Mouse (Mus musculus) limb, embryonic 15.5 days (tissue): ENCODE results near the gene Shoc2. TPM values are rescaled to one million over a fixed set of nuclear protein-coding genes. Genes with fewer than 3 reads are reported as not detected.

Experiments used
- ATAC-seq: fragments of 200-750 bp; cut with Nextera tagmentation; 2 replicates; pipeline ENCODE4 v1.8.0; 2017; ENCODE audit warnings: low read depth, moderate TSS enrichment; ENCODE audit not compliant: insufficient number of reproducible peaks, low FRiP score, low TSS enrichment
- H3K27ac ChIP-seq: fragments of 300-500 bp; sonication (generic); 2 replicates; pipeline ENCODE4 v1.5.1; 2015; ENCODE audit warnings: moderate library complexity, mild to moderate bottlenecking, inconsistent platforms
- H3K27me3 ChIP-seq: fragments of 300-500 bp; sonication (generic); 2 replicates; pipeline ENCODE4 v1.6.1; 2015; ENCODE audit warnings: inconsistent platforms
- H3K36me3 ChIP-seq: fragments of 300-500 bp; sonication (generic); 2 replicates; pipeline ENCODE4 v1.6.1; 2015; ENCODE audit warnings: inconsistent platforms
- H3K4me1 ChIP-seq: fragments of 300-500 bp; sonication (generic); 2 replicates; pipeline ENCODE4 v1.6.1; 2015; ENCODE audit warnings: inconsistent platforms
- H3K4me2 ChIP-seq: fragments of 300-500 bp; sonication (generic); 2 replicates; pipeline ENCODE4 v1.6.1; 2015; ENCODE audit warnings: mild to moderate bottlenecking, inconsistent platforms
- H3K4me3 ChIP-seq: fragments of 300-500 bp; sonication (generic); 2 replicates; pipeline ENCODE4 v1.5.1; 2015; ENCODE audit warnings: mild to moderate bottlenecking, inconsistent platforms
- H3K9ac ChIP-seq: fragments of 300-500 bp; sonication (generic); 2 replicates; pipeline ENCODE4 v1.6.1; 2015; ENCODE audit warnings: inconsistent platforms
- H3K9me3 ChIP-seq: fragments of 300-500 bp; sonication (generic); 2 replicates; pipeline ENCODE4 v1.6.1; 2016; ENCODE audit warnings: inconsistent platforms
- WGBS: fragments of 180-500 bp; shearing (Covaris S2); methylation state at CpG from one replicate; pipeline ENCODE4 v1.1.7; 2015; 5-methylcytosine and 5-hydroxymethylcytosine counted together
- polyA plus RNA-seq: library from polyadenylated mRNA; unstranded; fragments of >200 nt; fragmentation: Nextera tagmentation; extraction: Ambion mirVana; gene quantifications from 2 replicates; pipeline ENCODE4 v1.2.1, GENCODE M21; 2015

The Shoc2 gene
- polyA plus RNA-seq, 1 experiment from 2014 or later = 48.9 TPM

GRCm38 (mm10) chr19:54076362-54077349 is 132.6 kb downstream of the Shoc2 start:
- no peak for ATAC-seq
- 41% methylated on average over 10 of the region's 10 CpGs for WGBS
- no peaks in the 10 kb centered on the region for H3K4me1 ChIP-seq

GRCm38 (mm10) chr19:54081303-54081702 is 137.2 kb downstream of the Shoc2 start:
- Histone ChIP-seq H3K4me3 (no peak overlapping the region), H3K27me3 (no peaks in the 10 kb centered on the region), H3K9me3 (no peaks in the 10 kb centered on the region), H3K36me3 (no peaks in the 10 kb centered on the region), H3K27ac (no peak overlapping the region), H3K4me2 (no peak overlapping the region), H3K4me1 (no peaks in the 10 kb centered on the region), H3K9ac (no peak overlapping the region)
- 76% methylated on average over 9 of the region's 9 CpGs for WGBS
- ATAC-seq = no peak

More at GRCm38 (mm10) chr19:54076362-54077349, 132.6 kb downstream of the Shoc2 start:
- H3K9me3 ChIP-seq = no peaks in the 10 kb centered on the region
- no peaks in the 10 kb centered on the region for H3K27me3 ChIP-seq
- no peaks in the 10 kb centered on the region for H3K36me3 ChIP-seq
- no peak overlapping the region for H3K9ac ChIP-seq
- H3K27ac ChIP-seq = no peak overlapping the region
- no peak overlapping the region for H3K4me2 ChIP-seq
- H3K4me3 ChIP-seq = no peak overlapping the region

- no peak overlapping the region for H3K9ac ChIP-seq
- H3K4me3 ChIP-seq = no peak overlapping the region
- no peaks in the 10 kb centered on the region for H3K36me3 ChIP-seq
- no peak overlapping the region for H3K27ac ChIP-seq
- no peaks in the 10 kb centered on the region for H3K27me3 ChIP-seq
- H3K9me3 ChIP-seq = no peaks in the 10 kb centered on the region
- no peak for ATAC-seq
- no peaks in the 10 kb centered on the region for H3K4me1 ChIP-seq
- WGBS = 84% methylated on average over 9 of the region's 9 CpGs
- H3K4me2 ChIP-seq = no peak overlapping the region
Measured at GRCm38 (mm10) chr19:54081716-54082165, 137.6 kb downstream of the Shoc2 start.

Other genes starting within 250 kb of the Shoc2 start
- gene Pdcd4, start 52.1 kb upstream of the Shoc2 start, polyA plus RNA-seq = 98.4 and 108 TPM in 2 replicates
- 59.5 and 62.5 TPM in 2 replicates for gene Bbip1, start 321 bp downstream of the Shoc2 start, polyA plus RNA-seq
- 0.48 and 0.77 TPM in 2 replicates for gene Adra2a, start 99.8 kb downstream of the Shoc2 start, polyA plus RNA-seq